Mouse (Mus musculus) kidney, embryonic 14.5 days (tissue): Measurements from ENCODE around the gene Cd300ld5. TPM values are rescaled to one million over a fixed set of nuclear protein-coding genes. Genes with fewer than 3 reads are reported as not detected.
"Not testable (repeated sequence)": the region's sequence is repeated elsewhere in the genome, so short reads cannot be mapped to it uniquely, and the experiment has no call there.

Experiments
- ATAC-seq: fragments of 200-750 bp; cut with Nextera tagmentation; 2 replicates; pipeline ENCODE4 v1.8.0; 2017; ENCODE audit warnings: moderate number of reproducible peaks, mild to moderate bottlenecking, moderate TSS enrichment, moderate library complexity; ENCODE audit not compliant: low FRiP score, low TSS enrichment
- H3K27ac ChIP-seq: fragments of 300-500 bp; sonication (generic); 2 replicates; pipeline ENCODE4 v1.5.1; 2014; ENCODE audit warnings: low read depth, mild to moderate bottlenecking, low read length, moderate library complexity, mixed read lengths
- H3K27me3 ChIP-seq: fragments of 300-500 bp; sonication (generic); 2 replicates; pipeline ENCODE4 v1.6.1; 2014; ENCODE audit warnings: mild to moderate bottlenecking, low read length; ENCODE audit not compliant: control insufficient read depth, insufficient read depth
- H3K36me3 ChIP-seq: fragments of 300-500 bp; sonication (generic); 2 replicates; pipeline ENCODE4 v1.6.1; 2014; ENCODE audit warnings: low read length, mixed read lengths; ENCODE audit not compliant: control insufficient read depth, insufficient read depth
- H3K4me1 ChIP-seq: fragments of 300-500 bp; sonication (generic); 2 replicates; pipeline ENCODE4 v1.6.1; 2014; ENCODE audit warnings: low read length, mixed read lengths; ENCODE audit not compliant: control insufficient read depth, insufficient read depth
- H3K4me2 ChIP-seq: fragments of 300-500 bp; sonication (generic); replicated peaks from 2 replicates; pipeline ENCODE4 v1.6.1; 2014; ENCODE audit warnings: low read depth, mild to moderate bottlenecking, low read length
- H3K4me3 ChIP-seq: fragments of 300-500 bp; sonication (generic); 2 replicates; pipeline ENCODE4 v1.5.1; 2014; ENCODE audit warnings: mild to moderate bottlenecking, low read length
- H3K9ac ChIP-seq: fragments of 300-500 bp; sonication (generic); 2 replicates; pipeline ENCODE4 v1.6.1; 2014; ENCODE audit warnings: low read depth, mild to moderate bottlenecking, low read length, moderate library complexity
- H3K9me3 ChIP-seq: fragments of 300-500 bp; sonication (generic); 2 replicates; pipeline ENCODE4 v1.6.1; 2016; ENCODE audit warnings: low read length; ENCODE audit not compliant: control insufficient read depth
- WGBS: fragments of 180-500 bp; shearing (Covaris S2); extraction: QIAGEN DNeasy Blood & Tissue Kit; methylation state at CpG from one replicate; pipeline ENCODE4 v1.1.7; 2014; 5-methylcytosine and 5-hydroxymethylcytosine counted together
- polyA plus RNA-seq: library from polyadenylated mRNA; unstranded; fragments of >200 nt; fragmentation: Nextera tagmentation; extraction: Ambion mirVana; gene quantifications from 2 replicates; pipeline ENCODE4 v1.2.1, GENCODE M21; 2014

Cd300ld5 gene
- polyA plus RNA-seq, 1 experiment from 2014 or later: not detected

GRCm38 (mm10) chr11:115058701-115059100, 21.1 kb upstream of the Cd300ld5 start:
- 67% methylated on average over 4 of the region's 4 CpGs for WGBS
- no peak overlapping the region for H3K4me3 ChIP-seq
- H3K36me3 ChIP-seq: no peaks in the 10 kb centered on the region
- no peak for ATAC-seq
- H3K27me3 ChIP-seq: no peaks in the 10 kb centered on the region
- H3K27ac ChIP-seq: no peak overlapping the region
- no peak overlapping the region for H3K9ac ChIP-seq
- no peaks in the 10 kb centered on the region for H3K4me1 ChIP-seq
- no peaks in the 10 kb centered on the region for H3K9me3 ChIP-seq
- no peak overlapping the region for H3K4me2 ChIP-seq

- Histone ChIP-seq H3K27me3 (no peaks in the 10 kb centered on the region), H3K27ac (no peak overlapping the region), H3K36me3 (no peaks in the 10 kb centered on the region), H3K9me3 (no peaks in the 10 kb centered on the region), H3K4me2 (no peak overlapping the region), H3K4me1 (no peaks in the 10 kb centered on the region), H3K4me3 (no peak overlapping the region), H3K9ac (no peak overlapping the region)
- ATAC-seq: no peak
Measured at GRCm38 (mm10) chr11:115054537-115054936, 17.0 kb upstream of the Cd300ld5 start.

- Histone ChIP-seq H3K27me3 (no peaks in the 10 kb centered on the region), H3K36me3 (no peaks in the 10 kb centered on the region), H3K4me2 (no peak overlapping the region), H3K4me1 (no peaks in the 10 kb centered on the region), H3K4me3 (no peak overlapping the region), H3K9ac (no peak overlapping the region), H3K9me3 (no peaks in the 10 kb centered on the region), H3K27ac (no peak overlapping the region)
- ATAC-seq: no peak
- WGBS: 100% methylated on average over 1 of the region's 1 CpGs
Measured at GRCm38 (mm10) chr11:115052991-115053390, 15.4 kb upstream of the Cd300ld5 start.

GRCm38 (mm10) chr11:115052206-115052605, 14.6 kb upstream of the Cd300ld5 start:
- Histone ChIP-seq H3K4me2 (no peak overlapping the region), H3K9me3 (no peaks in the 10 kb centered on the region), H3K9ac (no peak overlapping the region), H3K36me3 (no peaks in the 10 kb centered on the region), H3K4me1 (no peaks in the 10 kb centered on the region), H3K4me3 (no peak overlapping the region), H3K27ac (no peak overlapping the region), H3K27me3 (no peaks in the 10 kb centered on the region)
- WGBS: 1% methylated on average over 9 of the region's 9 CpGs
- ATAC-seq: no peak

GRCm38 (mm10) chr11:115049282-115049895, 11.8 kb upstream of the Cd300ld5 start:
- H3K27me3 ChIP-seq: no peaks in the 10 kb centered on the region
- 37% methylated on average over 3 of the region's 3 CpGs for WGBS
- H3K27ac ChIP-seq: no peak overlapping the region
- H3K4me1 ChIP-seq: no peaks in the 10 kb centered on the region
- no peaks in the 10 kb centered on the region for H3K9me3 ChIP-seq
- H3K36me3 ChIP-seq: no peaks in the 10 kb centered on the region
- H3K9ac ChIP-seq: no peak overlapping the region
- no peak overlapping the region for H3K4me3 ChIP-seq
- no peak overlapping the region for H3K4me2 ChIP-seq
- ATAC-seq: no peak

- no peak within 1 kb of the TSS for H3K27ac ChIP-seq
- no peak within 1 kb of the TSS for H3K9ac ChIP-seq
- no peaks in the 10 kb centered on the region for H3K9me3 ChIP-seq
- no peak within 1 kb of the TSS for H3K4me2 ChIP-seq
- 78% methylated on average over 2 of the region's 2 CpGs for WGBS
- H3K4me1 ChIP-seq: no peaks in the 10 kb centered on the region
- H3K36me3 ChIP-seq: no peaks in the 10 kb centered on the region
- H3K4me3 ChIP-seq: no peak within 1 kb of the TSS
- H3K27me3 ChIP-seq: no peaks in the 10 kb centered on the region
- ATAC-seq: no peak
Measured at GRCm38 (mm10) chr11:115048259-115048658, 10.7 kb upstream of the Cd300ld5 start, which contains the start of gene Cd300ld3. Gene Cd300ld3, minus strand, starts transcription at chr11:115048409.

- no CpG with 5 or more reads among the region's 6 CpGs for WGBS
- H3K9ac ChIP-seq, H3K27me3 ChIP-seq, ATAC-seq, H3K36me3 ChIP-seq, H3K9me3 ChIP-seq, H3K4me3 ChIP-seq, H3K27ac ChIP-seq, H3K4me1 ChIP-seq, H3K4me2 ChIP-seq: not testable (repeated sequence)
Measured at GRCm38 (mm10) chr11:115026912-115027311, 10.7 kb downstream of the Cd300ld5 start, which contains the start of gene Cd300ld4. Gene Cd300ld4, minus strand, starts transcription at chr11:115027012.

GRCm38 (mm10) chr11:115016093-115016492, 21.5 kb downstream of the Cd300ld5 start, which contains the start of gene Cd300ld2:
Gene Cd300ld2, minus strand, starts transcription at chr11:115016193.
- not testable (repeated sequence) for H3K36me3 ChIP-seq, H3K27me3 ChIP-seq, H3K4me2 ChIP-seq, H3K4me1 ChIP-seq, ATAC-seq, H3K9ac ChIP-seq, H3K27ac ChIP-seq, H3K9me3 ChIP-seq, H3K4me3 ChIP-seq
- WGBS: no CpG with 5 or more reads among the region's 7 CpGs

- ATAC-seq: no peak
- no peaks in the 10 kb centered on the region for H3K27me3 ChIP-seq
- H3K4me2 ChIP-seq: no peak overlapping the region
- no peak overlapping the region for H3K4me3 ChIP-seq
- no peak overlapping the region for H3K9ac ChIP-seq
- no peaks in the 10 kb centered on the region for H3K9me3 ChIP-seq
- WGBS: 84% methylated on average over 5 of the region's 5 CpGs
- H3K36me3 ChIP-seq: no peaks in the 10 kb centered on the region
- H3K4me1 ChIP-seq: no peaks in the 10 kb centered on the region
- no peak overlapping the region for H3K27ac ChIP-seq
Measured at GRCm38 (mm10) chr11:115004070-115004469, 33.5 kb downstream of the Cd300ld5 start.
